Mouse (Mus musculus): ENCODE data around the gene Dcun1d1.

- TF ChIP-seq CTCF (IDR thresholded peaks at IDR 0.05; ENCODE audit: borderline replicate concordance, insufficient read depth, low read length) (no peak), POLR2A (IDR thresholded peaks at IDR 0.05; ENCODE audit: low read depth, low read length) (no peak)
These were observed 19.0 kb downstream of the Dcun1d1 start for GRCm38 (mm10) chr3:35918229-35918628.

All from embryonic fibroblast, embryonic 13.5 days (primary cell).